Mouse (Mus musculus) kidney, postnatal 0 days (tissue): ENCODE measurements around the gene Prr7. TPM values are rescaled to one million over a fixed set of nuclear protein-coding genes. Genes with fewer than 3 reads are reported as not detected.

Experiments
- ATAC-seq: fragments of 200-750 bp; cut with Nextera tagmentation; replicated peaks from 2 replicates; pipeline ENCODE4 v1.8.0; 2017; ENCODE audit warnings: low read depth, moderate number of reproducible peaks, moderate TSS enrichment, moderate library complexity; ENCODE audit not compliant: low FRiP score
- DNase-seq: peaks from one replicate; pipeline ENCODE4 v3.0.0-alpha.2; 2016; ENCODE audit warnings: low spot score
- H3K27ac ChIP-seq: fragments of 300-500 bp; sonication (generic); 2 replicates; pipeline ENCODE4 v1.5.1; 2014; ENCODE audit warnings: mild to moderate bottlenecking
- H3K27me3 ChIP-seq: fragments of 300-500 bp; sonication (generic); 2 replicates; pipeline ENCODE4 v1.6.1; 2014; ENCODE audit warnings: low read length, mixed read lengths; ENCODE audit not compliant: insufficient read depth
- H3K36me3 ChIP-seq: fragments of 300-500 bp; sonication (generic); 2 replicates; pipeline ENCODE4 v1.6.1; 2014; ENCODE audit warnings: low read length, mixed read lengths; ENCODE audit not compliant: insufficient read depth
- H3K4me1 ChIP-seq: fragments of 300-500 bp; sonication (generic); replicated peaks from 2 replicates; pipeline ENCODE4 v1.6.1; 2014; ENCODE audit warnings: antibody characterized with exemption, low read length, mixed read lengths; ENCODE audit not compliant: insufficient read depth
- H3K4me2 ChIP-seq: fragments of 300-500 bp; sonication (generic); 2 replicates; pipeline ENCODE4 v1.6.1; 2014; ENCODE audit warnings: mild to moderate bottlenecking, low read length, moderate library complexity, mixed read lengths
- H3K4me3 ChIP-seq: fragments of 300-500 bp; sonication (generic); replicated peaks from 2 replicates; pipeline ENCODE4 v1.5.1; 2014; ENCODE audit warnings: low read depth, low read length
- H3K9ac ChIP-seq: fragments of 300-500 bp; sonication (generic); 2 replicates; pipeline ENCODE4 v1.6.1; 2014; ENCODE audit warnings: low read depth, low read length
- H3K9me3 ChIP-seq: fragments of 300-500 bp; sonication (generic); replicated peaks from 2 replicates; pipeline ENCODE4 v1.6.1; 2016; ENCODE audit warnings: low read length, inconsistent platforms, mixed read lengths
- CTCF ChIP-seq: IDR thresholded peaks from 2 replicates; pipeline ENCODE4 v1.5.1; 2016; ENCODE audit warnings: antibody characterized with exemption, low read depth, mild to moderate bottlenecking, moderate library complexity
- WGBS: fragments of 180-500 bp; shearing (Covaris S2); extraction: QIAGEN DNeasy Blood & Tissue Kit; methylation state at CpG from one replicate; pipeline ENCODE4 v1.1.7; 2014; 5-methylcytosine and 5-hydroxymethylcytosine counted together
- polyA plus RNA-seq: library from polyadenylated mRNA; unstranded; fragments of >200 nt; fragmentation: Nextera tagmentation; extraction: Ambion mirVana; gene quantifications from 2 replicates; pipeline ENCODE4 v1.2.1, GENCODE M21; 2015

Gene Prr7
- polyA plus RNA-seq, 1 experiment from 2014 or later, result 0.63 TPM

DNA sequence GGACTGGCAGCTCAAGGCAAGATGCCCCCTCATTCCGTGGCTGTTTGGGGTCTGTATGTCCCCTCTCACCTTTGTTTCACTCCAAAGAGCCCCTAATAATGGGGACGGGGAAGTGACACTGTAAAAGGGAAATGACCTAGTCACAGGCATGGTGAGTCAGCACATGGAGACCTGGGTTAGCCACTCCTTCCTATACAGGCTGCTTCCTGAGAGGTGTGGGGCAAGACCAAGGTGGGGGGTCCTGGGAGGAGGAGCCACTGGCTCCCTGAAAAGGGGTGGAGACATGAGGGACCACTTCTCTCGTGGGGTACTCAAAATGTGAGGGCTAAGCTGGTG, 46.2 kb downstream of the Prr7 start:
- H3K36me3 ChIP-seq, result peaks cover 33% of the 10 kb centered on the region
- peaks cover 22% of the 10 kb centered on the region for H3K4me1 ChIP-seq
- no peak overlapping the region; the same call in 1 of the 2 replicates for H3K9ac ChIP-seq
- DNase-seq (no peak), ATAC-seq (peak; percentile 1; the same call in 1 of the 2 replicates)
- H3K9me3 ChIP-seq, result no peaks in the 10 kb centered on the region
- peak overlapping the region; percentile 89 for H3K4me2 ChIP-seq
- TF ChIP-seq CTCF, result no peak
- H3K27ac ChIP-seq, result peak overlapping the region; percentile 86
- WGBS, result 17% methylated on average over 3 of the region's 3 CpGs
- H3K4me3 ChIP-seq, result no peak overlapping the region
- H3K27me3 ChIP-seq, result peaks cover 5% of the 10 kb centered on the region; the same call in 1 of the 2 replicates

DNA sequence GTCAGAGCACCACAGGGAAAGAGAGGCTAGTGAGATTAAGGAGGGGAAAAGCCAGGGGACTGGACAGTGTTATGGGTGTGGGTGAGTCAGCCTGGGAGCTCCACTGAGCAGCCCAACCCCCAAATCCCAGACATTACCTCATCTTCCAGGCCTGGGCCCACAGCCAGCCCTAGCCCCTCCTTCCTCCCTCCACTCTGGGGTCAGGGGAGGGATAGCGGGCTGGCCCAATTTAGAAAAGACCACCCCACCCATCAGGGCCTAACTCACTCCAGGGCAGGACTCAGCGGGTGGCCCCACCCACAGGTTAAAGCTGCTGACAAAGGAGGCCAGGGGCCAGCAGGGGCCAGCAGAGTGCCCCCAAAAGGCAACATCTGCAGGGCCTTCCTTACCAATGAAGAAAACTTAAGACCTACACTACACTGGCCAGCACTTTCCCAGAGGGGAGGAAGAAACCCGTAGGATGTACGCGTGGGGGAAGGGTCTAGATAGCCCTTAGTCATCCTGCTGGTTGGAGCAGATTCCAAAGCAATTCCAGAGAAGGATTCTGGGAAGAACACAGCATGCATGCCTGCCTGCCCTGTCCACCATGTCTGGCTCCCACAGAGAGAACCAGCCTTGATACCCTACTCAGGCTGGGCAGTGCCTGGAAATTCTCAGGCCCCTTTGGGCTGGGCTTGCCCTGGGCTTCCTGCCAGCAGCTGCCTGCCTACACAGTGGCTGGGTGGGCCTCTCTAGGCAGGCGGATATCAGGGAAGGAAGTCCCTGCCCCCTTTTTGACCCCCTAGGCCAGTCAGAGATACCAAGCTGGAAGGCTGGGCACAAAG, 46.8 kb downstream of the Prr7 start:
- H3K4me2 ChIP-seq, result peak overlapping the region; percentile 89
- no peaks in the 10 kb centered on the region for H3K9me3 ChIP-seq
- WGBS, result 13% methylated on average over 6 of the region's 6 CpGs
- TF ChIP-seq CTCF, result peak; percentile 27; the same call in 1 of the 2 replicates
- peaks cover 22% of the 10 kb centered on the region for H3K4me1 ChIP-seq
- H3K27me3 ChIP-seq, result peaks cover 5% of the 10 kb centered on the region; the same call in 1 of the 2 replicates
- peak overlapping the region; percentile 90; the same call in 1 of the 2 replicates for H3K4me3 ChIP-seq
- H3K27ac ChIP-seq, result peak overlapping the region; percentile 86
- ATAC-seq, result peak; percentile 63
- peak; percentile 91 for DNase-seq
- peak overlapping the region; percentile 13; the same call in 1 of the 2 replicates for H3K9ac ChIP-seq
- peaks cover 27% of the 10 kb centered on the region; the same call in 1 of the 2 replicates for H3K36me3 ChIP-seq

DNA sequence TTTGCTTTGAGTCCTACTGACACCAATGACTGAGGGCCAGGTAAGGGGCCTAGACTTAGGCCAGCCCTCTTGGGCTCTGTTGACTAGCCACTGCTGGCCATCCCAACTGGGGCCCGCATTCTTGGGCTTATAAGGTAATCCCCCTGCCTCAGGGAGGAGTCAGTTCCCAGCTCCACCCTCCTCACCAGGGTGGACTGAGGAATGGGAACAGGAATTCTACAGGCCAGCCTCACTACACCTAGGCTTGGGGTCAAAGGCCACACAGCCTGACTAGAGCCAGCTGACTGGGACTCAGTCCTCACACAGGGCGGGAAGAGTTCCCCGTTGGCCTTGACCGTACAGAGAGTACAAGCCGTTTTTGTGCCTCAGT, 47.4 kb downstream of the Prr7 start:
- Histone ChIP-seq H3K27ac (peak overlapping the region; percentile 86), H3K36me3 (peaks cover 21% of the 10 kb centered on the region; the same call in 1 of the 2 replicates), H3K9ac (0 out of 2 replicates have a peak overlapping the region, but pooled peaks have one; percentile 13), H3K9me3 (no peaks in the 10 kb centered on the region), H3K4me3 (peak overlapping the region; percentile 90), H3K4me2 (peak overlapping the region; percentile 89), H3K4me1 (peaks cover 22% of the 10 kb centered on the region), H3K27me3 (peaks cover 5% of the 10 kb centered on the region; the same call in 1 of the 2 replicates)
- DNase-seq (no peak), ATAC-seq (no peak)
- 38% methylated on average over 5 of the region's 5 CpGs for WGBS
- TF ChIP-seq CTCF, result no peak

DNA sequence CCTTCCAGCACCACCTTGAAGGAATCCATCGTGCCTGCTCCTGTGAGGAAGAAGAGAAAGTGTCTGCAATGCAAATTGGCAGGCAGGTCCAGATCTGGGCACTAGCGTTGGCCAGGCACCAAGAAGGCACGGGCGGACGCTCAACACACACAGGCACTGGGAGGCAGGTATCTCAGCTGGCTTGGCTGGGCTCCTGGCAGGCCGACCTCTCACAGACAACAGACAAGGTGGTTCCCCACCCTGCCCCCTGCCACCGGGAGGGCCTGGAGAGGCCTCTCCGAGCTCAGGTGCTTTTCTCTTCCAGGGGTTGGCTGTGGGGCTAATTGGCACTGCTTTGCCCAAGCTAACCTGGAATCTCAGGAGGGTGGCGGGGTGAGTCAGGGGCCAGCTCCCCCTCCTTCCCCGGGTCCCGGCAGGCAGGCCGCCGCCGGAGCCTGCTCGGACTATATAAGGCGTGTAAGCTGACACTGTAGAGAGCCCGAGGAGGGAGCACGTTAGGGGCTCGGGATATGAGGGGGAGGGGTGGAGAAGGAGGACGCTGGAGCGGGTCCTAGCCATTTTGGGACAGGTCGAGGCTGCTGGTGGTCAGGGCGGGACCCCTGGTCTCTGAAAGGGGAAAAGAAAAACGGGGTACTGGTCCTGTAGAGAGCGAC, 48.4 kb downstream of the Prr7 start:
- Histone ChIP-seq H3K9ac (peak overlapping the region; percentile 82), H3K9me3 (no peaks in the 10 kb centered on the region), H3K4me1 (peaks cover 22% of the 10 kb centered on the region), H3K27ac (peak overlapping the region; percentile 86), H3K4me3 (peak overlapping the region; percentile 90), H3K27me3 (peaks cover 5% of the 10 kb centered on the region; the same call in 1 of the 2 replicates), H3K36me3 (peaks cover 11% of the 10 kb centered on the region; the same call in 1 of the 2 replicates), H3K4me2 (peak overlapping the region; percentile 89)
- 1% methylated on average over 25 of the region's 25 CpGs for WGBS
- TF ChIP-seq CTCF, result no peak
- ATAC-seq, result peak; percentile 62
- DNase-seq, result peak; percentile 83

DNA sequence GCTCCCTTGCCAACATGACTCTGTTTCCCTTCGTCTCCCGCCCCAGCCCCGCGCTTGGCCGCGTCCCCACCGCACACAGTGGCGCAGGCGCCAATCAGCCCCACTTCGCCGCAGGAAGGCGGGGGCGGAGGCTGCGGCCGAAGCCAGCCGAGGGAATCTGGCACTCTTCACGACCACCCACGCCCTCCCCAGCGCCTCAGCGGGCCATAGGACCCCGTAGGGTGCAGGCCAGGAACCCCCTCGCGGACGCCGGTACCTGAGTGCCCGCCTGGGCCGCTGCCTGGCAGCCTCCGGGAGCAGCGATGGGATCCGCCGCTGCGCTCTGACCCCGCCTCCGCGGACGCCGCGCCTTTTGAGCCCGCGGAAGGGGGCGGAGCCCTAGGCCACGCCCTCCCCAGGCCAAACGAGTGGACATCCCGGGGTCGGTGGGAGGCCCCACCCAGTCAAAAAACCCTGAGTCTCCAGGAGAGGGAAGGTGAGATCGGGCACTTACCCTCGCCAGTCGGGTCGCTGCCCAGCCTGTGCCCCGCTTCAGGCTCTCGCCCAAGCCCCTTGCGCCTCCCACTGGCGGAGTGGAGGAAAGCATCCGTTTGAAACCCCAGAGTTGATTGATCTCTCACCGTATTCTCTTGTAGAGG, 49.2 kb downstream of the Prr7 start, which contains the start of gene Pdlim7:
TSS of gene Pdlim7 (minus strand) at position 566 of the 638 bp plus-strand sequence.
- Histone ChIP-seq H3K9me3 (no peaks in the 10 kb centered on the region), H3K4me1 (peaks cover 22% of the 10 kb centered on the region), H3K27me3 (peaks cover 5% of the 10 kb centered on the region; the same call in 1 of the 2 replicates), H3K9ac (peak within 1 kb of the TSS; percentile 82), H3K27ac (peak within 1 kb of the TSS; percentile 86), H3K36me3 (peaks cover 6% of the 10 kb centered on the region; the same call in 1 of the 2 replicates), H3K4me3 (peak within 1 kb of the TSS; percentile 90), H3K4me2 (peak within 1 kb of the TSS; percentile 89)
- WGBS, result under 1% methylated on average over 54 of the region's 55 CpGs
- ATAC-seq, result peak; percentile 79
- peak; percentile 87 for TF ChIP-seq CTCF
- peak; percentile 91 for DNase-seq
